Mouse (Mus musculus) macrophage (primary cell): Measurements from ENCODE around the gene Sdhaf4. TPM values are rescaled to one million over a fixed set of nuclear protein-coding genes. Genes with fewer than 3 reads are reported as not detected.

Experiments used
- H3K27ac ChIP-seq: fragments of 350-480 bp; formaldehyde crosslinking; 2 replicates; pipeline ENCODE4 v1.9.0; 2021
- H3K36me3 ChIP-seq: fragments of 350-480 bp; formaldehyde crosslinking; 2 replicates; pipeline ENCODE4 v1.9.0; 2021; ENCODE audit errors: inconsistent target
- H3K4me3 ChIP-seq: fragments of 350-480 bp; formaldehyde crosslinking; 2 replicates; pipeline ENCODE4 v1.9.0; 2021; ENCODE audit errors: inconsistent target
- H3K79me2 ChIP-seq: fragments of 350-480 bp; formaldehyde crosslinking; 2 replicates; pipeline ENCODE4 v1.9.0; 2021; ENCODE audit errors: inconsistent target
- WGBS: methylation state at CpG from one replicate; pipeline ENCODE4 v1.1.7; 2026; ENCODE audit warnings: inconsistent platforms; ENCODE audit not compliant: missing documents; 5-methylcytosine and 5-hydroxymethylcytosine counted together
- polyA plus RNA-seq: library from polyadenylated mRNA; stranded (reverse); fragments of 250-400 nt; gene quantifications from 3 replicates; pipeline ENCODE4 v1.2.4, GENCODE M21; 2018; ENCODE audit warnings: inconsistent platforms
- total RNA-seq, 78 experiments: library from RNA; depleted of rRNA; stranded (reverse); fragments of 250-400 nt; gene quantifications; 1 replicate in 9 of 78; 2 replicates in 24 of 78; 3 replicates in 43 of 78; 4 replicates in 2 of 78; pipeline ENCODE4 v1.2.4; 2018; ENCODE audit warnings: inconsistent platforms in 56 of 78

Sdhaf4 gene
- 1 to 10 TPM in 12 of 26 experiments, not detected in 14; 1.4 to 9.8 (median 3.3) TPM for total RNA-seq (2018; cell fraction: chromatin; rRNA removed)
- total RNA-seq (2018; cell fraction: cytosol; rRNA removed): 10 to 100 TPM; 17.2 to 28.5 (median 23.2) TPM
- total RNA-seq (2018; cell fraction: nucleus; rRNA removed): 10 to 100 TPM in 1 of 26 experiments, 1 to 10 TPM in 23, not detected in 2; 1.2 to 12.5 (median 4.1) TPM
- polyA plus RNA-seq: 10.4 to 38.3 TPM (median 34.6 TPM) in 3 replicates

- Histone ChIP-seq H3K27ac (peak within 1 kb of the TSS; percentile 19), H3K36me3 (no peaks in the 10 kb centered on the region), H3K4me3 (peak within 1 kb of the TSS; percentile 61), H3K79me2 (no peaks in the 10 kb centered on the region)
- WGBS: 2% methylated on average over 47 of the region's 47 CpGs
Measured at GRCm38 (mm10) chr1:24005070-24005804, at the start of gene Sdhaf4. Gene Sdhaf4, minus strand, starts transcription at chr1:24005656.

DNA sequence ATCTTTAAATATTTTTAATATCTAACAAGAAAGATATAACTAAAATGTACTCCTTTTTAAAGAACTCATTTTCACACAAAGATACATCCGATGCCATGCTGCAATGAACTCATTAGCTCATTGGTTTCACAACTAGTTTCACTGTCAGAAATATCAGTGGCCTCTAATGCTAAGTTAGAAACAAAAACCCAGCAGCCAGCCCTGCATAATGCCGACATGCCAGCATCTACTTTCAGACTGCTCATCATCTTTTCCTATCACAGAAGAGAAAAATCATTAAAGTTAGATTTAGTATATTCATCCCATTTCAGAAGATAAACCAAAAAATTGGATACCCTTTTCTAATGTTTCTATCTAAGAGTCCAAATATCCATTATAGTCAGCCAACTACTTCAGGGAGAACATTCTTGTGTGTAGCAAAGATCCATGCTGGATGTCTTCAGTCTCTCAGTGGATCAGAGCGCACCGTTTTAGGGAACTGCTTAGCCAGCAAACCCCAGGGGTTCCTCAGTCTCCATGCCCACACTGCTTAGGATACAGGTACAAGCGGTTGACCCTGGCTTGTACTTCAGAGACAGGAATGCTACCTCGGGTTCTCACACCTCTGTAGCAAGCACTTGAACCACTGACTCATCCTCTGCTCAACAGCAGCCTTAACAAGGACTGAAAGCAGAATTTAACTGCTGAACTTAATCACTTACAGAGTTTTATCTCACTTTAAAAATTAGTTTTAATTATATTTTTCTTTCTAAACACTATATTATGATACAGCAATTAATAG is 41.5 kb upstream of the Sdhaf4 start:
- H3K27ac ChIP-seq: no peak overlapping the region
- H3K4me3 ChIP-seq: no peak overlapping the region
- no peaks in the 10 kb centered on the region for H3K36me3 ChIP-seq
- no peaks in the 10 kb centered on the region for H3K79me2 ChIP-seq
- WGBS: 92% methylated on average over 6 of the region's 6 CpGs

GRCm38 (mm10) chr1:24045627-24046026 is 40.2 kb upstream of the Sdhaf4 start:
- WGBS: 87% methylated on average over 5 of the region's 5 CpGs
- Histone ChIP-seq H3K27ac (no peak overlapping the region), H3K79me2 (no peaks in the 10 kb centered on the region), H3K36me3 (no peaks in the 10 kb centered on the region), H3K4me3 (no peak overlapping the region)

DNA sequence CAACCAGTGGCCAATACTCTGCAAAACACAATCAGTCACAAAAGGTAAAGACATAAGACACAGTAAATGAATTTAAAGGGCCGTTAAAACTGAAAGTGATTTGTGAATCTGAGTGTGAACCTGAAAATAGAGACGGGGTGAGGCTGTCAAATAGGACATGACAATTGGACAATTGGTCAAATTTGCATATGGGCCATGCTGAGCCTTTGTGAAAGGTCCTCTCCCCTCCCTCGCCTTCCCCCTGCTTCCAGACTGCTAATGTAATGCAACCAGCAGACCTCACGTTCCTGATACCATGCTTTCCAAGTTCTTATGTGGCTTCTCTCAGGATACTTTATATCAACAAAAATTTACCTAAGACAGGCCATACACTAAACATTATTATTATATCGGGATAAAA is 37.6 kb upstream of the Sdhaf4 start:
- WGBS: 82% methylated on average over 4 of the region's 5 CpGs
- H3K4me3 ChIP-seq: no peak overlapping the region

DNA sequence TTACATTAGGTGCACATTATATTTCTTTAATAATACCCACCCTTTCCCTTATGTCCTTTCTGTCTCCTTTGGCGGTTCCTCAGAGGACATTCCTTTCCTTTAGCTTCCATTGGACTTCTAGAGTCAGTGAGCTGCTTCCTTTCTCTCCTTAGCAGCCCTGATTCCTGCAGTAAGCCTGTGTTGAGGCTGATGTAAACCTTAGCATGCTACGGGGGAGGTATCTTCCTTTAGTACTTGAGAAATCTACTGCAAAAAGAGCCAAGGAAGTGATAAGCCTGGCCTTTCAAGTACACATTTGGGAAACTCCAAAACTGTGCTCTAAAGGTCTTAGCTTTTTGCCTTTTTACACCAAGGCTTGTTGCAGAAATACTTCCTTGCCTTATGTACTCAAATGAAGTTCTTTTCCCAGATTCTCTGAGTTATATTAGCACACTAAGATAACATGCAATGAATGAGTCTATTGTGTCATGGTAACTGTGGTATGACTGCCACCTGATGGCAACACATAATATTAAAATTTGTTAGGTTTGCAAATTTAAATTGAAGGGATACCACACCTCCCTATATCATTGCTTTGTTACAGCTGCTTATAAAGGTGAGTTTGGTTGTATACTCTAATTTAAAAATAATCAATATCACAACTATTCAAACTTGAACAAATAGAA is 28.4 kb upstream of the Sdhaf4 start:
- H3K27ac ChIP-seq: no peak overlapping the region
- no peaks in the 10 kb centered on the region for H3K36me3 ChIP-seq
- no peak overlapping the region for H3K4me3 ChIP-seq
- WGBS: 85% methylated on average over 2 of the region's 2 CpGs
- no peaks in the 10 kb centered on the region for H3K79me2 ChIP-seq

More for the DNA sequence above, 37.6 kb upstream of the Sdhaf4 start:
- no peaks in the 10 kb centered on the region for H3K36me3 ChIP-seq
- no peak overlapping the region for H3K27ac ChIP-seq
- H3K79me2 ChIP-seq: no peaks in the 10 kb centered on the region

- 86% methylated on average over 6 of the region's 6 CpGs for WGBS
- no peak overlapping the region for H3K27ac ChIP-seq
- no peaks in the 10 kb centered on the region for H3K36me3 ChIP-seq
- no peaks in the 10 kb centered on the region for H3K79me2 ChIP-seq
- no peak overlapping the region for H3K4me3 ChIP-seq
Measured at GRCm38 (mm10) chr1:24010821-24011220, 5.4 kb upstream of the Sdhaf4 start.

GRCm38 (mm10) chr1:24010016-24010415 is 4.6 kb upstream of the Sdhaf4 start:
- no peak overlapping the region for H3K27ac ChIP-seq
- WGBS: 92% methylated on average over 6 of the region's 6 CpGs
- no peak overlapping the region for H3K4me3 ChIP-seq
- H3K36me3 ChIP-seq: no peaks in the 10 kb centered on the region
- no peaks in the 10 kb centered on the region for H3K79me2 ChIP-seq

- Histone ChIP-seq H3K36me3 (no peaks in the 10 kb centered on the region), H3K79me2 (no peaks in the 10 kb centered on the region), H3K4me3 (no peak overlapping the region), H3K27ac (no peak overlapping the region)
- WGBS: 88% methylated on average over 8 of the region's 8 CpGs
Measured at GRCm38 (mm10) chr1:24007621-24008020, 2.2 kb upstream of the Sdhaf4 start.

GRCm38 (mm10) chr1:23999318-23999717 is 6.1 kb downstream of the Sdhaf4 start:
- WGBS: 88% methylated on average over 4 of the region's 5 CpGs
- Histone ChIP-seq H3K4me3 (no peak overlapping the region), H3K79me2 (no peaks in the 10 kb centered on the region), H3K36me3 (0 out of 2 replicates have a peak, but pooled peaks cover 8% of the 10 kb centered on the region), H3K27ac (no peak overlapping the region)

DNA sequence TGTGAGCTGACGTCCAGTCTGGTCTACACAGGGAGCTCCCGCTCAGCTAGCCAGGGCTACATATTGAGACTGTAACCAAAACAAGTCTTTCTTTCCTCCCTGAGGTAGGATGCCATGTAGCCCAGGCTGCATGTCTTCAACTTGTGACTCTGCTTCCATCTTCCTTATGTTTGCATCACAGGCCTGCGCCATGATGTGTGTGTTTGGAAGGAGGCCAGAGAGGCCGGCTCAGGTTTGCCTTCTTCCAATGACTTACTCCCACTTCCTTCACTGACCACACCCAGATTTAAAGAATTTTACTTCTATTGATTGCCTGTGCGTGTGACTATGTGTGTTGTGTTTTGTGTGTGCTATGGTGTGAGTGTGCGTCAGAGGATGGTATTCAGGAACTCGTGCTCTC is 6.6 kb downstream of the Sdhaf4 start:
- 98% methylated on average over 6 of the region's 7 CpGs for WGBS
- no peak overlapping the region for H3K4me3 ChIP-seq
- no peak overlapping the region for H3K27ac ChIP-seq
- H3K36me3 ChIP-seq: 0 out of 2 replicates have a peak, but pooled peaks cover 8% of the 10 kb centered on the region
- H3K79me2 ChIP-seq: no peaks in the 10 kb centered on the region

- 86% methylated on average over 7 of the region's 7 CpGs for WGBS
Measured at GRCm38 (mm10) chr1:23998120-23998810, 7.2 kb downstream of the Sdhaf4 start.

GRCm38 (mm10) chr1:23997493-23997892 is 8.0 kb downstream of the Sdhaf4 start:
- 90% methylated on average over 3 of the region's 3 CpGs for WGBS
- Histone ChIP-seq H3K27ac (no peak overlapping the region), H3K36me3 (0 out of 2 replicates have a peak, but pooled peaks cover 8% of the 10 kb centered on the region), H3K4me3 (no peak overlapping the region), H3K79me2 (no peaks in the 10 kb centered on the region)

More at GRCm38 (mm10) chr1:23998120-23998810, 7.2 kb downstream of the Sdhaf4 start:
- 0 out of 2 replicates have a peak, but pooled peaks cover 8% of the 10 kb centered on the region for H3K36me3 ChIP-seq
- H3K79me2 ChIP-seq: no peaks in the 10 kb centered on the region
- no peak overlapping the region for H3K4me3 ChIP-seq
- H3K27ac ChIP-seq: no peak overlapping the region

GRCm38 (mm10) chr1:23995420-23995819 is 10.0 kb downstream of the Sdhaf4 start:
- Histone ChIP-seq H3K4me3 (no peak overlapping the region), H3K27ac (no peak overlapping the region), H3K79me2 (no peaks in the 10 kb centered on the region), H3K36me3 (0 out of 2 replicates have a peak, but pooled peaks cover 8% of the 10 kb centered on the region)
- 88% methylated on average over 4 of the region's 4 CpGs for WGBS

- 30% methylated on average over 3 of the region's 3 CpGs for WGBS
- no peaks in the 10 kb centered on the region for H3K79me2 ChIP-seq
Measured at GRCm38 (mm10) chr1:23983118-23983517, 22.3 kb downstream of the Sdhaf4 start.

More at GRCm38 (mm10) chr1:23983118-23983517, 22.3 kb downstream of the Sdhaf4 start:
- Histone ChIP-seq H3K27ac (no peak overlapping the region), H3K4me3 (no peak overlapping the region), H3K36me3 (no peaks in the 10 kb centered on the region)
